Mouse (Mus musculus): ENCODE results near the gene Dst.

GRCm38 (mm10) chr1:34005726-34006638, 98.0 kb downstream of the Dst start:
- TF ChIP-seq CTCF (IDR thresholded peaks at IDR 0.05; ENCODE audit: low read depth) (peak; percentile 80), EP300 (IDR thresholded peaks at IDR 0.05; ENCODE audit: low read depth) (0 out of 2 replicates have a peak, but pooled peaks have one; percentile 78)

Data from heart, postnatal 0 days (tissue).